Mouse (Mus musculus) C2C12 (cell line): Measurements from ENCODE around the gene Olfr385. TPM values are rescaled to one million over a fixed set of nuclear protein-coding genes. Genes with fewer than 3 reads are reported as not detected.
"Not testable (repeated sequence)": the region's sequence is repeated elsewhere in the genome, so short reads cannot be mapped to it uniquely, and the experiment has no call there.

Experiments used
- H3K27me3 ChIP-seq: one replicate; pipeline ENCODE4 v1.6.1; 2011; ENCODE audit not compliant: control insufficient read depth, insufficient read depth, insufficient read length
- H3K36me3 ChIP-seq: one replicate; pipeline ENCODE4 v1.6.1; 2011; ENCODE audit not compliant: control insufficient read depth, insufficient read depth
- H3K4me3 ChIP-seq: one replicate; pipeline ENCODE4 v1.5.1; 2011; ENCODE audit warnings: mild to moderate bottlenecking, control low read depth; ENCODE audit not compliant: poor library complexity, insufficient read depth, severe bottlenecking
- H3K79me2 ChIP-seq: one replicate; pipeline ENCODE4 v1.6.1; 2011; ENCODE audit not compliant: control insufficient read depth, insufficient read depth
- H3K79me3 ChIP-seq: one replicate; pipeline ENCODE4 v1.6.1; 2011; ENCODE audit warnings: low read depth, control low read depth
- H3ac ChIP-seq: one replicate; pipeline ENCODE3; 2011; ENCODE audit warnings: low read depth; ENCODE audit not compliant: control insufficient read depth, insufficient read length
- CEBPB ChIP-seq: IDR thresholded peaks from one replicate; pipeline ENCODE4 v1.6.1; 2011; ENCODE audit warnings: low read depth, mild to moderate bottlenecking, control low read depth, moderate library complexity
- CTCF ChIP-seq: IDR thresholded peaks from one replicate; pipeline ENCODE4 v1.5.1; 2011; ENCODE audit not compliant: control insufficient read depth, insufficient read depth, insufficient read length
- FOSL1 ChIP-seq: IDR thresholded peaks from one replicate; pipeline ENCODE4 v1.8.0; 2011; ENCODE audit warnings: mild to moderate bottlenecking, low read length; ENCODE audit not compliant: poor library complexity, insufficient read depth, severe bottlenecking
- MAX ChIP-seq: IDR thresholded peaks from one replicate; pipeline ENCODE4 v1.6.1; 2011; ENCODE audit warnings: mild to moderate bottlenecking, control low read depth
- MYOD1 ChIP-seq: IDR thresholded peaks from one replicate; pipeline ENCODE4 v1.6.1; 2011; ENCODE audit warnings: low read depth; ENCODE audit not compliant: control insufficient read depth, insufficient read length
- MYOG ChIP-seq: IDR thresholded peaks from one replicate; pipeline ENCODE4 v1.6.1; 2011; ENCODE audit not compliant: control insufficient read depth, insufficient read length; ENCODE audit errors: extremely low read depth
- USF1 ChIP-seq: IDR thresholded peaks from one replicate; pipeline ENCODE4 v1.6.1; 2011; ENCODE audit warnings: low read depth, mild to moderate bottlenecking, control low read depth, moderate library complexity
- long read RNA-seq, 2 experiments: library from polyadenylated mRNA; unstranded; transcript quantifications; one replicate each; pipeline ENCODE4 v2.0.0; 2019 to 2020
- polyA plus RNA-seq: library from polyadenylated mRNA; unstranded; fragments of >200 nt; fragmentation: generic; extraction: Trizol; gene quantifications from one replicate; pipeline ENCODE4 v1.2.1, GENCODE M21; 2012; ENCODE audit warnings: missing spikeins

Gene Olfr385
- not detected for polyA plus RNA-seq
- long read RNA-seq, experiment 1, result 0 reads
- long read RNA-seq, experiment 2, result 0 reads

- Histone ChIP-seq H3K79me3 (no peaks in the 10 kb centered on the region), H3K4me3 (no peak within 1 kb of the TSS), H3K36me3 (no peaks in the 10 kb centered on the region), H3ac (no peak within 1 kb of the TSS), H3K79me2 (no peaks in the 10 kb centered on the region), H3K27me3 (no peaks in the 10 kb centered on the region)
- no peak for TF ChIP-seq MYOG
- no peak for TF ChIP-seq MYOD1
- no peak for TF ChIP-seq MAX
- no peak for TF ChIP-seq CEBPB
- no peak for TF ChIP-seq USF1
- no peak for TF ChIP-seq FOSL1
- TF ChIP-seq CTCF, result no peak
Measured at GRCm38 (mm10) chr11:73592908-73593307, at the start of gene Olfr385. Gene Olfr385 (minus strand): TSS chr11:73593008.

DNA sequence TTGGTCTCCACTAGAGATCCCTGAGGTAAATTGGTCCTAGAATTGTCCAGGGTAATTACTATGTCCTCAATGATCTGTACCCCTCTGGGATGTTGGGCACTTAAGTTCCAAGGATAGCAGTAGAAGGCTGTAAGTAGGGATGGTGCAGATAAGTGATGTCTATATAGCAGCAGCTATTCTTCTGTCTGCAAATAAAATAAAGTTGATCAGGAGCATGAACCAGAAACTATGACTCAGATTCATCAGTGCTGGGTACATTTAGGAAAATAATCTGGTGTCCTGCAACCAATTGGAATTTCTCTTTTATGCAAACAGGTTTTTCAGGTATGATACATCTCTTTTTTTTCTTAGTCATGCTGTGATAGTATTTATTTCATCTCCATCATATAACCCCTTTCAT, 5.5 kb upstream of the Olfr385 start, which contains the start of gene Olfr384:
TSS of gene Olfr384 (plus strand) at position 301 of the 400 bp plus-strand sequence.
- no peak within 1 kb of the TSS for H3K4me3 ChIP-seq
- no peak within 1 kb of the TSS for H3ac ChIP-seq
- no peaks in the 10 kb centered on the region for H3K27me3 ChIP-seq
- H3K79me2 ChIP-seq, result no peaks in the 10 kb centered on the region
- no peaks in the 10 kb centered on the region for H3K79me3 ChIP-seq
- no peak for TF ChIP-seq USF1
- TF ChIP-seq CEBPB, result no peak
- no peak for TF ChIP-seq MAX
- TF ChIP-seq MYOG, result no peak
- no peak for TF ChIP-seq CTCF
- TF ChIP-seq FOSL1, result no peak
- no peak for TF ChIP-seq MYOD1
- no peaks in the 10 kb centered on the region for H3K36me3 ChIP-seq

DNA sequence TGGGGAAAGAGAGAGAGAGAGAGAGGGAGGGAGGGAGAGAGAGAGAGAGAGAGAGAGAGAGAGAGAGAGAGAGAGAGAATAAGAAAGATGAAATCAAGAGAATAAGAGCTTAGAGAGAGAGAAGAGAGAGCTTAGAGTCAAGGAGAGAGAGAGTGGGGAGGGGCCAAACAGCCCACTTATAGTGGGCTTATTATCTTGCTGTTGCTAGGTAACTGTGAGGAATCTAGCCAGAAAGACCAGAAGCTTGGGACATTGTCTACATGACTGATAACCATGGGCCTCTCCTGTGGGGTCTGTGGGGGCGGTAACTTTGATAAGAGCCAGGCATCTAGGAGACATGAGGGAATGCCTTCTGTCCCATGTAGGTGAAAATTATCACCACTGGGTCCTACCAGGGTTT, 9.6 kb downstream of the Olfr385 start:
- not testable (repeated sequence) for H3K27me3 ChIP-seq, H3K36me3 ChIP-seq, H3K79me3 ChIP-seq, H3K4me3 ChIP-seq, H3K79me2 ChIP-seq, H3ac ChIP-seq

DNA sequence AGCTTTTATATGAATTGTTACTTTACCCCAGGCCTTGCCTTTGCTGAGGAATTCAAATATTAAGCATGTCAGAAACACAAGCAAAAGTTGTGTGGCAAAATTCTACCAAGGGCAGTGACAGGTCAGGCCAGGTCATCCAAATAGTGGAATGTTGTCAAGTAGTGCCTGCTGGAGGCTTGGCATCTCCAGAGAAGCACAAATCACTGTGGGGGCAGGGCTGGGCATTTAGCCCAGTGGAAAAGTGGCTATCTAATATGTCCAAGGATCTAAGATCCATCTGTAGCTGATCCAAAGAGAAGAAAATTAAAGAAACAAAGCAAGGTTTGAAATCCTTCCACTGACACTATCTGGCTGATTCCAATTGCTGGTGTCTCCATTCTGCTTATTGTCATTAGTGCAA, 12.9 kb downstream of the Olfr385 start:
- no peak for TF ChIP-seq CTCF
- TF ChIP-seq FOSL1, result no peak
- no peak for TF ChIP-seq USF1
- H3K79me3 ChIP-seq, result no peaks in the 10 kb centered on the region
- H3K4me3 ChIP-seq, result no peak overlapping the region
- no peaks in the 10 kb centered on the region for H3K79me2 ChIP-seq
- no peaks in the 10 kb centered on the region for H3K27me3 ChIP-seq
- no peaks in the 10 kb centered on the region for H3K36me3 ChIP-seq
- no peak overlapping the region for H3ac ChIP-seq

Other genes with a start within 250 kb of the Olfr385 start
- not detected for gene Olfr20, start 242.2 kb downstream of the Olfr385 start, polyA plus RNA-seq
- gene Olfr376, start 221.8 kb downstream of the Olfr385 start, polyA plus RNA-seq, result not detected
- gene Olfr1, start 193.4 kb downstream of the Olfr385 start, polyA plus RNA-seq, result not detected
- gene Olfr378, start 164.5 kb downstream of the Olfr385 start, polyA plus RNA-seq, result not detected
- not detected for gene Olfr380, start 135.5 kb downstream of the Olfr385 start, polyA plus RNA-seq
- not detected for gene Olfr381, start 101.4 kb downstream of the Olfr385 start, polyA plus RNA-seq
- gene Olfr382, start 75.8 kb downstream of the Olfr385 start, polyA plus RNA-seq, result not detected
- not detected for gene Olfr384, start 5.6 kb upstream of the Olfr385 start, polyA plus RNA-seq
- not detected for gene Zfp735, start 95.8 kb upstream of the Olfr385 start, polyA plus RNA-seq
- gene Olfr389, start 187.7 kb upstream of the Olfr385 start, polyA plus RNA-seq, result not detected
- not detected for gene Olfr390, start 190.0 kb upstream of the Olfr385 start, polyA plus RNA-seq
- not detected for gene Olfr391-ps, start 210.0 kb upstream of the Olfr385 start, polyA plus RNA-seq
- not detected for gene Olfr392, start 224.0 kb upstream of the Olfr385 start, polyA plus RNA-seq